Mouse (Mus musculus) hindbrain, embryonic 12.5 days (tissue): ENCODE measurements around the gene Snrpa1. TPM values are rescaled to one million over a fixed set of nuclear protein-coding genes. Genes with fewer than 3 reads are reported as not detected.

ENCODE experiments used
- ATAC-seq: fragments of 200-750 bp; cut with Nextera tagmentation; 2 replicates; pipeline ENCODE4 v1.8.0; 2017; ENCODE audit warnings: moderate TSS enrichment; ENCODE audit not compliant: low FRiP score
- H3K27ac ChIP-seq: fragments of 300-500 bp; sonication (generic); 2 replicates; pipeline ENCODE4 v1.5.1; 2016; ENCODE audit warnings: mild to moderate bottlenecking
- H3K27me3 ChIP-seq: fragments of 300-500 bp; sonication (generic); 2 replicates; pipeline ENCODE4 v1.6.1; 2016; ENCODE audit warnings: mild to moderate bottlenecking
- H3K36me3 ChIP-seq: fragments of 300-500 bp; sonication (generic); 2 replicates; pipeline ENCODE4 v1.6.1; 2016; ENCODE audit warnings: mild to moderate bottlenecking
- H3K4me1 ChIP-seq: fragments of 300-500 bp; sonication (generic); 2 replicates; pipeline ENCODE4 v1.6.1; 2016
- H3K4me2 ChIP-seq: fragments of 300-500 bp; sonication (generic); replicated peaks from 2 replicates; pipeline ENCODE4 v1.6.1; 2016; ENCODE audit warnings: mild to moderate bottlenecking
- H3K4me3 ChIP-seq: fragments of 300-500 bp; sonication (generic); 2 replicates; pipeline ENCODE4 v1.5.1; 2016; ENCODE audit warnings: mild to moderate bottlenecking
- H3K9ac ChIP-seq: fragments of 300-500 bp; sonication (generic); 2 replicates; pipeline ENCODE4 v1.6.1; 2016; ENCODE audit warnings: mild to moderate bottlenecking, moderate library complexity
- H3K9me3 ChIP-seq: fragments of 300-500 bp; sonication (generic); replicated peaks from 2 replicates; pipeline ENCODE4 v1.6.1; 2016; ENCODE audit warnings: mild to moderate bottlenecking
- WGBS: fragments of 180-500 bp; shearing (Covaris S2); methylation state at CpG from one replicate; pipeline ENCODE4 v1.1.7; 2016; 5-methylcytosine and 5-hydroxymethylcytosine counted together
- polyA plus RNA-seq: library from polyadenylated mRNA; unstranded; fragments of >200 nt; fragmentation: Nextera tagmentation; extraction: Ambion mirVana; gene quantifications from 2 replicates; pipeline ENCODE4 v1.2.1, GENCODE M21; 2016

Gene Snrpa1
- polyA plus RNA-seq, 1 experiment from 2014 or later: 175 TPM

DNA sequence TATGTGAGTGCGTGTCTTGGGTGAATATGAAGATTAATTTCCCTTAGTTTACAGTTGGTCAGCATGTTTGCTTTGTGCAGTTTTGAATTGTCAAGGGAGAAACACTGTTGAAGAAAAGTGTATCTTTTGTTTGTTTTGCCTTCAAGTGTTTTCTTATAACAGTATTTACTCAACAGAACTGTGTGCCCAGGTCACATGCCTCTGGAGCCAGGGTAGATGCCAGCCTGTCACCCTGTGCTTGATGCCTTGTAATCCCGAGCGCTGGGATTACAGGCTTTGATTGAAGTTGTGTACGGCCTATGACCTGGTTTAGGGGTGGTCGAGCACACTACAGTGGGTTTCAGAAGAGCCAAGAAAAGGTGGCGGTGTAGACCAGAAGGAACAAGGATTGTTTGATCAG is 25.0 kb downstream of the Snrpa1 start:
- no peak for ATAC-seq
- Histone ChIP-seq H3K4me2 (no peak overlapping the region), H3K36me3 (peaks cover 65% of the 10 kb centered on the region), H3K9ac (no peak overlapping the region), H3K4me1 (peaks cover 13% of the 10 kb centered on the region), H3K27me3 (no peaks in the 10 kb centered on the region), H3K9me3 (no peaks in the 10 kb centered on the region), H3K27ac (no peak overlapping the region), H3K4me3 (no peak overlapping the region)
- WGBS: 93% methylated on average over 6 of the region's 6 CpGs

DNA sequence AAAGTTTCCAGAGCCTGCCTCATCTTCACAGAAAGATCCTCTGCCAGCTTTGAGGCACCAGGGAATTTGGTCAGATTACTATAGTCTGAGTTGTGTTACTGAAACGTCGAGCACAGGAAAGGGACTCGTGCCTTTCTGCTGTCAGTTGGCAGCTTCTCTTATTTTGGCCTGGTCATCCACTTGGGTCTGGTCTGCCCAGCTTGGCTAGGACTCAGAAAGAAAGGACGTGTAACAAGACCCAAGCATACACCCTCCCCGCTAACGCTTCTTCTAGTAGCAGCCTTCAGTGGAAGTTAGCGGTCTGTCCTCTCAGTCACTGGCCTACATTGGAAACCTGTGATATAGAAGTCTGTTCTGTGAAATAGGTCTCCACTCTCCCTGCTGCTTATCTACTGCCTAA is 25.7 kb downstream of the Snrpa1 start:
- Histone ChIP-seq H3K27ac (no peak overlapping the region), H3K9ac (no peak overlapping the region), H3K27me3 (no peaks in the 10 kb centered on the region), H3K4me3 (no peak overlapping the region), H3K4me2 (no peak overlapping the region), H3K4me1 (peaks cover 11% of the 10 kb centered on the region), H3K36me3 (peaks cover 72% of the 10 kb centered on the region), H3K9me3 (no peaks in the 10 kb centered on the region)
- ATAC-seq: no peak
- 85% methylated on average over 7 of the region's 7 CpGs for whole genome bisulfite sequencing

DNA sequence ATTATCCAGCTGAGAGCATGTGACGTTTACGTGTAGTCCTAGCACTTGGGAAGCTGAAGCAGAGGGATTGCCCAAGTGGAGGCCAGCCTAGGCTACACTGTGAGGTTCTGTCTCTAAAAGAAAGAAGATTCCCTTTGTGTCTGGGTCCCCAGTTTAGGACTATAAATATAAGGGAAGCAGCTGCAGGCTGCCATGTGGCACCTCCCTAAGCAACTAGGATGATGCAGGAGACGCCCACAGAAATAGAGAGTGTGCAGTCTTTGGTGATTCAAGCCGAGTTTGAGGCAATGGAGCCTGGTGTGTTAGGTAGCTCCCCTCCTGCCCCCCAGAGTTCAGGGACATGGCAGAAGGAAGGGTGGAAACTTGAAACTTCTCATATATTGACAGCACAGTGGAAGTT is 28.8 kb downstream of the Snrpa1 start:
- WGBS: 90% methylated on average over 4 of the region's 4 CpGs
- Histone ChIP-seq H3K27me3 (no peaks in the 10 kb centered on the region), H3K36me3 (peaks cover 88% of the 10 kb centered on the region), H3K9ac (no peak overlapping the region), H3K4me3 (no peak overlapping the region), H3K4me2 (no peak overlapping the region), H3K9me3 (no peaks in the 10 kb centered on the region), H3K27ac (no peak overlapping the region), H3K4me1 (no peaks in the 10 kb centered on the region)
- ATAC-seq: no peak

DNA sequence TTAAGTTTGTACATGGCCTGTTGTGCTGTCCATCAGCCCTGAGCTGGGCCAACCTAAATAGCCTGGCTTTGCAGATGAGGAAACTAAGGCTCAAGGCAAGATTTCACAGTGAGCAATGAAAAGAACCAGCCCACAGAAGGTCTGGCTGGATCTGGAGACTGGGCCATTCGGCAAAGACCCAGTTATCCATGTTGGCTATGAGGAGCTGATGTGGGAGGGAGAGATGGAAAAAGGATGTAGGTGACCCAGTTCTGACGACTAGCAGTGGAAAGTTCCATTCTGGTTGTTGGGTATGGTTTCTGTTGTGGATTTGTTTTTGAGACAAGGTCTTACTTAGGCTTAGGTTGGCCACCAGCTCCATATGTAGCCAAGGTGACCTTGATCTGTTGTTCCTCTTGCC is 29.3 kb downstream of the Snrpa1 start:
- Histone ChIP-seq H3K27me3 (no peaks in the 10 kb centered on the region), H3K9ac (no peak overlapping the region), H3K36me3 (peaks cover 84% of the 10 kb centered on the region), H3K27ac (no peak overlapping the region), H3K4me1 (no peaks in the 10 kb centered on the region), H3K4me2 (no peak overlapping the region), H3K9me3 (no peaks in the 10 kb centered on the region), H3K4me3 (no peak overlapping the region)
- WGBS: 90% methylated on average over 2 of the region's 2 CpGs
- no peak for ATAC-seq

DNA sequence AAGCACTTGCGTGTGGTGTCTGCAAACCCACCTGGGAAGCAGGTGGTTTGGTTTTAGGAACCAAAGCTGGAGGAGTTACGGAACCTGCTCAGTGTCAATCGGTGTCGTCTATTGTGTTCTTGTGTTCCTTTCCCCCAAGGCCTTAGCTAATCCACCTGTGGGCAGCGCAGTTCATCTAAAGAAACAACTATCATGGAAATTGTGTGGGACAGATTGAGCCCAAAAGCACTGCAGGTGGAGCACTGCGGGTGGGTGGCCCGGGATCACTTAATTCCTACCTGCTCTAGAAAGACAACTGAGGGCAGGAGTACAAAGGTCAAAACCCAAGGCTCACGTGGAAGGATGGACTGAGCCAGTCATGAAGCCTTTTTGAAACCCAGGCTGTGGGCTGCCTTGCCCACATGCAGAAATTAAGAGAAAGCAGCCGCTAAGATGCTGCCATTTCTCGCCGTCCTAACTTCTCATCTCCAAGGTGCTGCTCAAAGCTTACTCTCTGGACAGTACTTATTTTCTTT is 31.9 kb downstream of the Snrpa1 start:
- H3K36me3 ChIP-seq: peaks cover 59% of the 10 kb centered on the region
- H3K4me2 ChIP-seq: no peak overlapping the region
- no peak overlapping the region for H3K9ac ChIP-seq
- no peak overlapping the region for H3K27ac ChIP-seq
- H3K27me3 ChIP-seq: no peaks in the 10 kb centered on the region
- ATAC-seq: no peak
- H3K4me1 ChIP-seq: no peaks in the 10 kb centered on the region
- no peak overlapping the region for H3K4me3 ChIP-seq
- no peaks in the 10 kb centered on the region for H3K9me3 ChIP-seq
- 86% methylated on average over 11 of the region's 11 CpGs for WGBS

DNA sequence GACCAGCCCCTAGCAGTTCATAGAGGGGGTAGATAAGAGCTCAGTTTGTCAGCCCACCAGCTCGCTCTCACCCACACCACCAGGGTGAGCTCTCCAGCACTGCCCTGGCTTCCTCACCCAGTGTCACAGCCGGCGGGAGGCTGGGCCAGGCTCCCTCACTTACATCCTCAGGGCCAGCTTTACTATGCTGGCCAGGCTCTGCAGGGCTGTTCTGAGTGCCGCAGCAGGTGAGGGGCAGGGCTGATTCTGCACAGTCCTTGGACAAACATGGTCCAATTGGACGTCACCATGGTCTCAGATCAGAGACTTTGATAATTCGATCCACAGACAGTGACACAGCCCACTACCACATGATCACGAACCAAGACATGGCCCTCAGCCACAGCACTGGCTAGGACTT is 32.8 kb downstream of the Snrpa1 start:
- H3K36me3 ChIP-seq: peaks cover 51% of the 10 kb centered on the region
- no peak overlapping the region for H3K4me3 ChIP-seq
- H3K9me3 ChIP-seq: no peaks in the 10 kb centered on the region
- no peaks in the 10 kb centered on the region for H3K27me3 ChIP-seq
- no peak overlapping the region for H3K4me2 ChIP-seq
- WGBS: 90% methylated on average over 7 of the region's 7 CpGs
- no peaks in the 10 kb centered on the region for H3K4me1 ChIP-seq
- H3K27ac ChIP-seq: no peak overlapping the region
- no peak overlapping the region for H3K9ac ChIP-seq
- ATAC-seq: no peak

DNA sequence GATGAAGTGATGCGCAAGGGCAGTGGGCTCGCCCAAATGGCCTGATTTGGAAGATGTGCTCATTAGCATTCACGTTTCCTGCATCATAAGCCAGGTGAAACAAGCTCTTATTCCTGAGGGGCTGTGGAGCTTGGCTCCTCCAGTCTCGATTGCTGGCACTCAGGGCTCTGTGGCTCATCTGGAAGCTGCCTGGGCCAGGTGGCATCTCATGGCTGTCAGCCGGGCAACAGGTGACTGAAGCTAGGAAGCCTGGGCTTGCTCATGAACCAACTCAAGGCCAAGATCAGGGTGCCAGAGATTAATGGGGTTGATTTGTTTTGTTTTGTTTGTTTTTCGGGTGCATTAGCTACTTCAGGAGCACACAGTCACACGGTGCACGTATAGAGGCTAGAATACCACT is 33.9 kb downstream of the Snrpa1 start:
- no peaks in the 10 kb centered on the region for H3K27me3 ChIP-seq
- no peak overlapping the region for H3K4me2 ChIP-seq
- H3K4me1 ChIP-seq: no peaks in the 10 kb centered on the region
- no peak overlapping the region for H3K4me3 ChIP-seq
- no peak for ATAC-seq
- no peak overlapping the region for H3K27ac ChIP-seq
- peaks cover 40% of the 10 kb centered on the region for H3K36me3 ChIP-seq
- no peak overlapping the region for H3K9ac ChIP-seq
- 91% methylated on average over 8 of the region's 8 CpGs for WGBS
- no peaks in the 10 kb centered on the region for H3K9me3 ChIP-seq

DNA sequence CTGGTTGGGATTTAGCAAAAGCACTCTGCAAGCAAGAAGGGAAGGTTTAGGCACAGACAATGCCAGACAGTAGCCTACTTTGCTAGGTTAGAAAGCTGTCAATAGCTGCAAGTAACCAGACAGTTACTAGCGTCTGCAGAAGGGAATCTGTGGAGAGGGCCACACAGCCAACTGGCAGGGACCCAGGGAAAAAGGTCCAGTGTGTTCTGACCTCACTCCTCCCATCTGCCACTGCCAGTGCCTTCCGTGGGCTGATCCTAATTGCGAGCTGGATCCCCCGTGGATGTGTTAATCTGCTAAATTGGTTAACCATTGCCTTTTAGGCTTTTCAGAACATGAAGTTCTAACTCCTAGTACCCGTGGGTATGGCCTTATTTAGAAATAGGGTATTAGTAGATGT is 35.3 kb downstream of the Snrpa1 start:
- no peaks in the 10 kb centered on the region for H3K4me1 ChIP-seq
- H3K9ac ChIP-seq: no peak overlapping the region
- WGBS: 82% methylated on average over 5 of the region's 5 CpGs
- no peak overlapping the region for H3K4me2 ChIP-seq
- no peaks in the 10 kb centered on the region for H3K27me3 ChIP-seq
- H3K36me3 ChIP-seq: peaks cover 27% of the 10 kb centered on the region
- no peak overlapping the region for H3K27ac ChIP-seq
- no peaks in the 10 kb centered on the region for H3K9me3 ChIP-seq
- H3K4me3 ChIP-seq: no peak overlapping the region
- ATAC-seq: no peak

DNA sequence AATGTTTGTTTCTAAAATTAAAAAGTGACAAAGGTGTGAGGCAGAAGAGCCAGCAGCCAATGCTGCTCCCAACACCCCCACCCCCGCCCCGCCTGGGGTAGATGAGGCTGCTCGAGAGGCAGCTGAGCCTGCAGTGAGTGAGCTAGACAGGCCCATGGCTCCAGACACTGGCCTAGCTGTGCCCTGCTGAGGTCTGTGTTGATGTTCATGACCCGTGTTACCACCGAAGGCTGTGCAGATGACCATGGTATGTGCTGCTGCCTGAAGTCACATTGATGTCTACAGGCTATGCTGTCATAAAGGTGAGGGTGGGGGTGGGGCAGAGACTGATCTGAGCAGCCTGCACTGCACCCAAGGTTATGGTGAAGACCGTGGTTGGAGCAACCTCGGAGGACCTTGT is 40.0 kb downstream of the Snrpa1 start:
- H3K9ac ChIP-seq: no peak overlapping the region
- H3K27ac ChIP-seq: no peak overlapping the region
- no peak overlapping the region for H3K4me2 ChIP-seq
- H3K4me3 ChIP-seq: no peak overlapping the region
- 75% methylated on average over 7 of the region's 7 CpGs for WGBS
- H3K9me3 ChIP-seq: no peaks in the 10 kb centered on the region
- H3K36me3 ChIP-seq: no peaks in the 10 kb centered on the region
- ATAC-seq: no peak
- H3K27me3 ChIP-seq: no peaks in the 10 kb centered on the region
- no peaks in the 10 kb centered on the region for H3K4me1 ChIP-seq

DNA sequence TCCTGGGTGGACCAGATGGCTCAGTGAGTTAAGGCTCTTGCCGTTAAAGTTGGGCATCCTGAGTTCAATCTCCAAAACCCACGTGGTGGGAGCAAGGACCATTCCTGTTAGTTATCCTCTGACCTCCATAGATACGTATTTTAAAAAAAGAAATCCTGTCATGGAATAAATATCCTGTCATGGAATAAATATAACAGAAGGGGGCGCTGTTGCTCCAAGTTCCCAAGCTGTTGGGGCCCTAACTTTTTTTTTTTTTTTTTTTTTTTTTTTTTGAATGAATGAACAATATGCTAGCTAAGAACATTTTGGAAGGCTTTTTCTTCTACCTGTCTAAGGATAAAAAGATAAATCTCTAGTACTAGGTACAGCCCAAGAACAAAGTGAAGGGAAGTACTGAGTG is 43.1 kb downstream of the Snrpa1 start:
- Histone ChIP-seq H3K9ac (no peak overlapping the region), H3K4me1 (no peaks in the 10 kb centered on the region), H3K27ac (no peak overlapping the region), H3K9me3 (no peaks in the 10 kb centered on the region), H3K27me3 (peaks cover 3% of the 10 kb centered on the region; the same call in 1 of the 2 replicates), H3K4me3 (no peak overlapping the region), H3K36me3 (no peaks in the 10 kb centered on the region), H3K4me2 (no peak overlapping the region)
- no peak for ATAC-seq
- WGBS: 5% methylated on average over 4 of the region's 4 CpGs

DNA sequence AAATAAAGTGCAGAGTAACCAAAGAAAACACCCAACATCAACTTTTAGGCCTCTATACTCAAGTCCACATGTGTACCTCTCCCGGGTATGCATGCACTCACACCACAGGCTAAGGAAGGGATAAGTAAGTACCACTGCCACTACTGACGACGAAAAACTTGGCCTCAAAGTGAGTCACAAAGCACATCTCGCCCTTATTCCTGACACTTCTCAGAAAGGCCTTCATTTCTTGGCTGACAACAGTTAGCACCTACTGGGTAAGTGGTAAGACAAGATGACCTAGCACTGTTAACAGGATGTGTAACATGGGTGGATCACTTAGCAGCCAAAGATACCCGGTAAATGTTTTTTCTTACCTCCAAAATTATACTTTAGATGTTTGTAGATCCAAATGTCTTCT is 45.7 kb downstream of the Snrpa1 start:
- Histone ChIP-seq H3K4me3 (no peak overlapping the region), H3K36me3 (no peaks in the 10 kb centered on the region), H3K4me2 (no peak overlapping the region), H3K27me3 (peaks cover 10% of the 10 kb centered on the region), H3K27ac (no peak overlapping the region), H3K9ac (no peak overlapping the region), H3K9me3 (no peaks in the 10 kb centered on the region), H3K4me1 (no peaks in the 10 kb centered on the region)
- no peak for ATAC-seq
- WGBS: 86% methylated on average over 5 of the region's 5 CpGs

DNA sequence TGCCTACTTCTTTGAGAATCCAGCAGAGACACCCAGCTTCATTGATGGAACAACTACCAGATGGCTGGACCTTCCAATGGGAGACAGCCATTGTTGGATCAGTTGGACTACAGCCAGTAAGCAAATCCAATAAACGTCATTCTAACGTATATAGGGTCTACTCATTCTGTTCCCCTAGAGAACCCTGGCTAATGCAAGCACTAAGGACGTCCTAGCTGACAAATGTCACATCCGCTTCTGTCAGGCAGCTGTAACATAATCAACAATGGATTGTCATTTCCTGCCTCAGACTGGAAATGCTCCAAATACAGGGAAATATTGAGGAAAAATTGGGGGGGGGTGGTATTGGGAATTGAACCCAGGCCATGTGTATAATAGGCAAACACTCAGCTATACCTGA is 47.0 kb downstream of the Snrpa1 start:
- 69% methylated on average over 4 of the region's 4 CpGs for WGBS
- Histone ChIP-seq H3K27ac (no peak overlapping the region), H3K9ac (no peak overlapping the region), H3K36me3 (no peaks in the 10 kb centered on the region), H3K4me2 (no peak overlapping the region), H3K4me1 (peaks cover 2% of the 10 kb centered on the region), H3K4me3 (no peak overlapping the region), H3K9me3 (no peaks in the 10 kb centered on the region), H3K27me3 (peaks cover 10% of the 10 kb centered on the region)
- ATAC-seq: no peak

DNA sequence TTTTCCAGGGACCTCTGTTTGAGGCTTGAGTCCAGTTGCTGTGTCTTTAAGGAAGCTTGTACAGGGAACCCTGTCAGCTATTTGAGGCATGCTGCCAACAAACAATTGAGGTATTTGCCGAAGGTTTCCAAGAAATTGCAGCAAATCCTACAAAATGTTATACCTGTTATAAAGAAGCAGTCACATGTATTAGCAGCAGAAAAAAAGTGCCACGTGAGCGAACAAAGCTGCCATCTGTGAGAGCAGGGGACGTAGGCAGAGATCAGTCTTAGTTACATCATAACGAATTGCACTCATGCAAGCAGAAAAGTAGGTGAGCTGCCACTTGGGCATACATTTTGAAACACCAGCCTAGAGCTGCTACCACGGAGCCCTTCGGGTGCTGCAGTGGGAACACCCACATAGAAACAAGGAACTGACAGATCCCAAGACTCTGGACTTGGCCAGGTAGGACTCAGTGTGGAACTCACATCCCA is 47.8 kb downstream of the Snrpa1 start:
- Histone ChIP-seq H3K9ac (no peak overlapping the region), H3K4me2 (no peak overlapping the region), H3K4me1 (peaks cover 8% of the 10 kb centered on the region), H3K27me3 (peaks cover 10% of the 10 kb centered on the region), H3K27ac (no peak overlapping the region), H3K9me3 (no peaks in the 10 kb centered on the region), H3K36me3 (no peaks in the 10 kb centered on the region), H3K4me3 (no peak overlapping the region)
- no peak for ATAC-seq
- 74% methylated on average over 7 of the region's 7 CpGs for WGBS
